Mouse (Mus musculus) liver, adult 2 months (tissue): ENCODE data around the gene Sp9. TPM values are rescaled to one million over a fixed set of nuclear protein-coding genes. Genes with fewer than 3 reads are reported as not detected.

ENCODE experiments used
- DNase-seq: peaks from one replicate; pipeline ENCODE4 v3.0.0-alpha.2; 2011; ENCODE audit warnings: low read depth, low spot score; ENCODE audit errors: extremely low read depth
- H3K27ac ChIP-seq: fragments of 200-500 bp; replicated peaks from 2 replicates; pipeline ENCODE4 v1.5.1; 2012; ENCODE audit warnings: low read depth, mild to moderate bottlenecking, control low read depth, inconsistent platforms, low read length; ENCODE audit not compliant: insufficient read depth
- H3K27me3 ChIP-seq: fragments of 200-500 bp; 2 replicates; pipeline ENCODE4 v1.6.1; 2012; ENCODE audit warnings: mild to moderate bottlenecking, moderate library complexity, low read length, inconsistent platforms; ENCODE audit not compliant: control insufficient read depth, insufficient read depth
- H3K36me3 ChIP-seq: fragments of 200-500 bp; 2 replicates; pipeline ENCODE4 v1.6.1; 2012; ENCODE audit warnings: low read length, inconsistent platforms; ENCODE audit not compliant: control insufficient read depth, insufficient read depth
- H3K4me1 ChIP-seq: fragments of 200-500 bp; 2 replicates; pipeline ENCODE4 v1.6.1; 2011; ENCODE audit warnings: low read length; ENCODE audit not compliant: control insufficient read depth, insufficient read depth
- H3K4me3 ChIP-seq: fragments of 200-500 bp; 2 replicates; pipeline ENCODE4 v1.5.1; 2011; ENCODE audit warnings: low read depth, mild to moderate bottlenecking, control low read depth, low read length, moderate library complexity; ENCODE audit not compliant: insufficient read depth
- H3K79me2 ChIP-seq: fragments of 200-500 bp; 2 replicates; pipeline ENCODE4 v1.6.1; 2012; ENCODE audit warnings: inconsistent platforms, mild to moderate bottlenecking, low read length, moderate library complexity; ENCODE audit not compliant: control insufficient read depth, insufficient read depth
- H3K9ac ChIP-seq: fragments of 200-500 bp; 2 replicates; pipeline ENCODE4 v1.6.1; 2012; ENCODE audit warnings: low read depth, mild to moderate bottlenecking, control low read depth, inconsistent platforms, low read length
- CTCF ChIP-seq: fragments of 200-500 bp; IDR thresholded peaks from 2 replicates; pipeline ENCODE4 v1.5.1; 2011; ENCODE audit warnings: low read depth, low read length, control low read depth
- POLR2A ChIP-seq: fragments of 200-500 bp; IDR thresholded peaks from 2 replicates; pipeline ENCODE4 v1.6.1; 2011; ENCODE audit warnings: low read length, control low read depth; ENCODE audit not compliant: insufficient read depth; ENCODE audit errors: extremely low read depth
- WGBS: fragments of 180-500 bp; shearing (Covaris S2); methylation state at CpG from one replicate; pipeline ENCODE4 v1.1.7; 2018; 5-methylcytosine and 5-hydroxymethylcytosine counted together
- polyA plus RNA-seq: library from polyadenylated mRNA; depleted of rRNA; stranded (reverse); fragments of >200 nt; gene quantifications from 2 replicates; pipeline ENCODE4 v1.2.3, GENCODE M21; 2012
- total RNA-seq: library from RNA; depleted of rRNA; stranded (reverse); fragments of >200 nt; gene quantifications from 2 replicates; pipeline ENCODE4 v1.2.3, GENCODE M21; 2014

Sp9 gene
- total and polyA plus RNA-seq, 2 experiments, result not detected

DNA sequence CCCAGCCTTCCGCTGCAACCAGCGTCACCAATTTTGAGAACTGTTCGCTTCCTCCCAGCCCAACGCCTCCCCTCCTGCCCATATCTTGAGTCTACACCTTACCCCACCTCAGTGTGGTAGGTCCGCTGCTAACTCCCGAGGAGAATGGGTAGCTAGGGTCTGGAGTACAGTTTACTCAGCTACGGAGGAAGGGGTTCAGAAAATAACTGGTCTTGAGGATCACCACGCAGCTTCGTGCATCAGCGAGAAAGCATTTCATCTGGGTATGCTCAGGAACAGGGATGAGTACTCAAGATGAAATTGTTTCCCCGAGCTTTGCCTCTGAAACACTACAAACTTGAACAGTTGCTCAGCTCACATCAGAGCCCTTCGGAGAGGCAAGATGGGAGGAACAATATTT, 3.4 kb upstream of the Sp9 start:
- Histone ChIP-seq H3K27ac (no peak overlapping the region), H3K27me3 (peaks cover 42% of the 10 kb centered on the region), H3K79me2 (no peaks in the 10 kb centered on the region), H3K4me1 (peaks cover 10% of the 10 kb centered on the region; the same call in 1 of the 2 replicates), H3K36me3 (no peaks in the 10 kb centered on the region), H3K4me3 (no peak overlapping the region), H3K9ac (no peak overlapping the region)
- DNase-seq, result no peak
- no peak for TF ChIP-seq CTCF
- no peak for TF ChIP-seq POLR2A
- 10% methylated on average over 12 of the region's 12 CpGs for WGBS

DNA sequence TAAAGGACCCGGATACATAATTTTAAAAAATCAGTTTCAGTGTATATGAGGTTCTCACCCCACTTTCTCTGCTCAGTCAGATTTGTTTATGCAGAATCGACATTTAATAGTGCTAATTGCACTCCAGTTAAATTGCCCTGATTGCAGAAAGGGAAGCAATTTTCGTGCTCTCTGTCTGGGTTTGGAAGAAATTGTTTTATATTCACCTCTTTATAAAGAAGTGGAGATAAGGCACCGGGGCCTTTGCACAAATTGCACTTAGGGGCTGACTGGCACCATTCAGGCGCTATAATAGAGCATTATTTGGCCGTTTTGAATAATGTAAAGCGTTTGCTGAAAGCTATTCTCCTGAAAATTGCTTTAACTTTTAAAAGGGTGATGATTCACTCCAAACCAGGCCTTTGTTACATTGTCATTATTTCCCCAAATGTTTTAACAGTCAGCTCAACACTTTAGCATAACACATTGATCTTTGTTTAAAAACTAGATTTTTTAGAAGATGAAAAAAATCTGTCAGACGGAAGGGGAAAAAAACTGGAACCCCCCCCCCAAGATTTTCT, 2.8 kb upstream of the Sp9 start:
- Histone ChIP-seq H3K36me3 (no peaks in the 10 kb centered on the region), H3K4me3 (no peak overlapping the region), H3K9ac (no peak overlapping the region), H3K4me1 (peaks cover 11% of the 10 kb centered on the region; the same call in 1 of the 2 replicates), H3K79me2 (no peaks in the 10 kb centered on the region), H3K27me3 (peaks cover 43% of the 10 kb centered on the region), H3K27ac (no peak overlapping the region)
- TF ChIP-seq POLR2A (no peak), CTCF (no peak)
- no peak for DNase-seq
- 12% methylated on average over 8 of the region's 8 CpGs for WGBS

DNA sequence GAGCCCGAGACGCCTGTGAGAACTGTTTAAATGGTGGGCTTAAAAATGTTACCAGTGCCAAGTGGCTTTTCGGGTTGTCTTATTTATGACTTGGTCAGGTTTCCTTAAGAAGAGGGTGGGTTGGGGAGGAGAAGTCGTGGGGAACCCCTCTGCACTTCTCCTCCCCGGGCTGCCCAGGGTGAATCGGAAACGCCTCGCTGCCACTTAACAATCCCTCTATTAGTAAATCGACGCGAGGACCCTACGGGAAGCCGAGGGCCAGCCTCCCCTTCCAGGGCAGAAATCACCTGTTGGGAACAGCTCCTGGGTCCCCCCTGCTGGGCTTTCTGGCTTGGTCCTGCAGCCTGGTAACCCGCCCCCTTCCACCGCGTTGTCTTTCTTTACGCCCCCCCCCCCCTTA, 2.1 kb upstream of the Sp9 start:
- Histone ChIP-seq H3K4me3 (no peak overlapping the region), H3K4me1 (peaks cover 11% of the 10 kb centered on the region), H3K27ac (no peak overlapping the region), H3K9ac (no peak overlapping the region), H3K27me3 (peaks cover 46% of the 10 kb centered on the region), H3K79me2 (no peaks in the 10 kb centered on the region), H3K36me3 (no peaks in the 10 kb centered on the region)
- WGBS, result 5% methylated on average over 17 of the region's 17 CpGs
- no peak for TF ChIP-seq POLR2A
- TF ChIP-seq CTCF, result no peak
- DNase-seq, result no peak

DNA sequence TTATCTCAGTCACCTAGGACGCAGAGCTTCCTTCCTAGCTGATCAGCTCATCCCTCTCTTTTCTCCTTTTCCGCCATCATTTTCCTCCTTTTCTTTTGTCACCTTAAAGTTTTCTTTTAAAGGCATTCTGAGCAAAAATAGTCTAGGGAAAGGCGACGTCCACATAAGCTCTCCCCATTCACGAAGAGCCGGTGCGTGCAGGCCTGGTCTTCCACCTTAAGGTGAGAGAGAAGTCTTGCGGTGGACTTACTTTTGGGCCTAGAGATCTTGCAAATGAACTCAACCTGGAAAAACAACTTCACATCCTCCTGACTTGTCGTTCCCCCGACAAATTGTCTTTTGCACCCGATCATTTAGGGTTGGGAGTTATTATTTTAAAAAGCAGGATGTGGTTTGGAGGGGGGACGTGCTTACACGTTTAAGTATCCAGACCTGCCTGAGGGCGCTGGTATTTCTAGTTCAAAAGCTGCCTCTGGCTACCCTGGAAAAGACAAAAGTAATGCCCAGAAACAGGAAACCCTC, 1.6 kb upstream of the Sp9 start:
- no peaks in the 10 kb centered on the region for H3K36me3 ChIP-seq
- no peak overlapping the region for H3K4me3 ChIP-seq
- H3K4me1 ChIP-seq, result peaks cover 11% of the 10 kb centered on the region
- no peak overlapping the region for H3K9ac ChIP-seq
- H3K27ac ChIP-seq, result no peak overlapping the region
- TF ChIP-seq POLR2A (no peak), CTCF (no peak)
- 7% methylated on average over 14 of the region's 14 CpGs for WGBS
- no peaks in the 10 kb centered on the region for H3K79me2 ChIP-seq
- no peak for DNase-seq
- peaks cover 47% of the 10 kb centered on the region for H3K27me3 ChIP-seq

DNA sequence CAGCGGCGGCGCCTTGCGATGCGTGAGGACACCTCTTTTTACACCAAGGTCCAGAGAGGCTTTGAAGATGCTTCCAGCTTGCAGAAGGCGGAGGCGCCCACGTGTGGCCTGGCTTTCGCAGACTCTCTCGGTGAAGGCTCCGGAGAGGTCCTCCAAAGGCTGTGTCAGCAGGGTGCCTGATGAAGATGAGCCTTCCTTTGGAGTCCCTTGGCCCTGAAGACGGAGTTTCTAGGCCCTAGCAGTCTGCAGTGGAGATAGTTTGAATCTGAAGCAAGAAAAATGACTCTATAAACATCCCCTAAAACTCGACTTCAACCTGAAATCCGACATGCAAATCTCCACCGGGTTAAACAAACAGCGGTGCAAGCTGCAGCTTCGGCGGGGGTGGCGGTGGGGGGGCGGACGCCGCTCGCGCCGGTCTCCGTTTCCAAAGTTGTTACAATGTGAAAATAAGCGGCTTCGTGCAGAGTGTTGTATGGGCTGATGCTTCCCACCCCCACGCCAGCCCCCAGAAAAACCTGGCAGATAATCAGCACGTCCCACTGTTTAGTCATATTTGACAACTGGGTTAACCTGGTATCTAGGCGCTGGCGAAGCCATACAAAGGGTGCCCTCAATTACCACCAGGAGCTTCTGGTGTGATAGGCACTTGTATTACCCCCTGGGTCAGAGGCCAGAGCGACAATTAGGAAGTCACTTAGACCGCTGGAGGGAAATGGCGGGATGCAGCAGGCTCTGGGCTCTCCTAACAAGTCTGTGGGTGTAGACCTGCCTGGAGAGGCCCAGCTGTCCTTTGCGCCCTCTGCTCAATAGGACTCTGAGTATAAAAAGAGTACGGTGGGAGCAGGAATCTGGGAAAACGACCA, 899 bp upstream of the Sp9 start:
- no peak for DNase-seq
- Histone ChIP-seq H3K4me3 (no peak overlapping the region), H3K4me1 (peaks cover 11% of the 10 kb centered on the region), H3K79me2 (no peaks in the 10 kb centered on the region), H3K36me3 (no peaks in the 10 kb centered on the region), H3K27ac (no peak overlapping the region), H3K27me3 (peaks cover 46% of the 10 kb centered on the region), H3K9ac (no peak overlapping the region)
- TF ChIP-seq CTCF (no peak), POLR2A (no peak)
- WGBS, result 5% methylated on average over 38 of the region's 38 CpGs
